Mouse (Mus musculus) NIH3T3 (cell line): ENCODE data around the gene Cacna1d.

Experiments
- DNase-seq: peaks from one replicate; pipeline ENCODE4 v3.0.0-alpha.2; 2012; ENCODE audit warnings: low read depth

Cacna1d gene

GRCm38 (mm10) chr14:30166036-30166435 lies 325.2 kb downstream of the Cacna1d start:
- no peak for DNase-seq

GRCm38 (mm10) chr14:30163733-30164708 lies 327.2 kb downstream of the Cacna1d start:
- no peak for DNase-seq

GRCm38 (mm10) chr14:30147774-30148173 lies 343.5 kb downstream of the Cacna1d start:
- DNase-seq = no peak

GRCm38 (mm10) chr14:30138379-30138964 lies 352.8 kb downstream of the Cacna1d start:
- DNase-seq = no peak

- no peak for DNase-seq
Measured at GRCm38 (mm10) chr14:30137961-30138360, 353.3 kb downstream of the Cacna1d start.

- DNase-seq = peak; percentile 86
Measured at GRCm38 (mm10) chr14:30136965-30137364, 354.3 kb downstream of the Cacna1d start.

- no peak for DNase-seq
Measured at GRCm38 (mm10) chr14:30135351-30135750, 355.9 kb downstream of the Cacna1d start.

GRCm38 (mm10) chr14:30133684-30134083 lies 357.6 kb downstream of the Cacna1d start:
- peak; percentile 12 for DNase-seq

- no peak for DNase-seq
Measured at GRCm38 (mm10) chr14:30131256-30131655, 360.0 kb downstream of the Cacna1d start.

- no peak for DNase-seq
Measured at GRCm38 (mm10) chr14:30130092-30130491, 361.2 kb downstream of the Cacna1d start.

GRCm38 (mm10) chr14:30129378-30129777 lies 361.9 kb downstream of the Cacna1d start:
- peak; percentile 33 for DNase-seq

GRCm38 (mm10) chr14:30124951-30125690 lies 366.1 kb downstream of the Cacna1d start:
- DNase-seq = no peak

- no peak for DNase-seq
Measured at GRCm38 (mm10) chr14:30120023-30120422, 371.2 kb downstream of the Cacna1d start.

GRCm38 (mm10) chr14:30113392-30114108 lies 377.7 kb downstream of the Cacna1d start:
- DNase-seq = peak; percentile 4

GRCm38 (mm10) chr14:30109079-30109478 lies 382.2 kb downstream of the Cacna1d start:
- DNase-seq = peak; percentile 22

- DNase-seq = no peak
Measured at GRCm38 (mm10) chr14:30106550-30106949, 384.7 kb downstream of the Cacna1d start.

- DNase-seq = no peak
Measured at GRCm38 (mm10) chr14:30105551-30105950, 385.7 kb downstream of the Cacna1d start.

- no peak for DNase-seq
Measured at GRCm38 (mm10) chr14:30103946-30104536, 387.2 kb downstream of the Cacna1d start.

- DNase-seq = peak; percentile 15
Measured at GRCm38 (mm10) chr14:30097239-30097638, 394.0 kb downstream of the Cacna1d start.

- no peak for DNase-seq
Measured at GRCm38 (mm10) chr14:30092426-30092825, 398.8 kb downstream of the Cacna1d start.

- DNase-seq = no peak
Measured at GRCm38 (mm10) chr14:30092021-30092420, 399.2 kb downstream of the Cacna1d start.
